Mouse (Mus musculus) monocyte, adult 2 months (primary cell): ENCODE results near the gene Lrrc4c.

Source experiments
- DNase-seq, 2 experiments: peaks; one replicate each; pipeline ENCODE4 v3.0.0; 2022; ENCODE audit warnings: low spot score in 2 of 2, low read depth in 1 of 2

Gene Lrrc4c

GRCm38 (mm10) chr2:96537469-96537868 lies 219.5 kb downstream of the Lrrc4c start:
- DNase-seq: no peak

- DNase-seq: no peak
Measured at GRCm38 (mm10) chr2:96547171-96547570, 229.2 kb downstream of the Lrrc4c start.

GRCm38 (mm10) chr2:96573755-96574154 lies 255.8 kb downstream of the Lrrc4c start:
- DNase-seq: no peak

- no peak for DNase-seq
Measured at GRCm38 (mm10) chr2:96577701-96578100, 259.7 kb downstream of the Lrrc4c start.

GRCm38 (mm10) chr2:96580136-96580733 lies 262.3 kb downstream of the Lrrc4c start:
- DNase-seq: no peak

- DNase-seq: no peak
Measured at GRCm38 (mm10) chr2:96585665-96586064, 267.7 kb downstream of the Lrrc4c start.

- no peak for DNase-seq
Measured at GRCm38 (mm10) chr2:96604801-96605200, 286.8 kb downstream of the Lrrc4c start.

GRCm38 (mm10) chr2:96614121-96614520 lies 296.2 kb downstream of the Lrrc4c start:
- DNase-seq: no peak

- DNase-seq: no peak
Measured at GRCm38 (mm10) chr2:96618691-96619205, 300.8 kb downstream of the Lrrc4c start.

GRCm38 (mm10) chr2:96667113-96667512 lies 349.1 kb downstream of the Lrrc4c start:
- no peak for DNase-seq

GRCm38 (mm10) chr2:96681806-96682205 lies 363.8 kb downstream of the Lrrc4c start:
- DNase-seq: no peak

- no peak for DNase-seq
Measured at GRCm38 (mm10) chr2:96685328-96685727, 367.4 kb downstream of the Lrrc4c start.

GRCm38 (mm10) chr2:96705004-96705403 lies 387.0 kb downstream of the Lrrc4c start:
- DNase-seq: no peak

GRCm38 (mm10) chr2:96707772-96708350 lies 389.9 kb downstream of the Lrrc4c start:
- DNase-seq: no peak

GRCm38 (mm10) chr2:96714561-96714960 lies 396.6 kb downstream of the Lrrc4c start:
- DNase-seq: no peak

GRCm38 (mm10) chr2:96717353-96717752 lies 399.4 kb downstream of the Lrrc4c start:
- DNase-seq: no peak

GRCm38 (mm10) chr2:96723395-96723794 lies 405.4 kb downstream of the Lrrc4c start:
- DNase-seq: no peak

- DNase-seq: no peak
Measured at GRCm38 (mm10) chr2:96736081-96736480, 418.1 kb downstream of the Lrrc4c start.

GRCm38 (mm10) chr2:96755066-96755465 lies 437.1 kb downstream of the Lrrc4c start:
- no peak for DNase-seq

- no peak for DNase-seq
Measured at GRCm38 (mm10) chr2:96757701-96758100, 439.7 kb downstream of the Lrrc4c start.

- DNase-seq: no peak
Measured at GRCm38 (mm10) chr2:96763538-96763937, 445.6 kb downstream of the Lrrc4c start.

GRCm38 (mm10) chr2:96775376-96775775 lies 457.4 kb downstream of the Lrrc4c start:
- no peak for DNase-seq
